Mouse (Mus musculus) lung, embryonic 14.5 days (tissue): ENCODE results near the gene Gm20388. TPM values are rescaled to one million over a fixed set of nuclear protein-coding genes. Genes with fewer than 3 reads are reported as not detected.

Experiments
- ATAC-seq: fragments of 200-750 bp; cut with Nextera tagmentation; 2 replicates; pipeline ENCODE4 v1.8.0; 2017; ENCODE audit warnings: mild to moderate bottlenecking, moderate TSS enrichment, moderate library complexity; ENCODE audit not compliant: insufficient read depth
- DNase-seq: peaks from one replicate; pipeline ENCODE4 v3.0.0-alpha.2; 2015
- H3K27ac ChIP-seq: fragments of 300-500 bp; sonication (generic); 2 replicates; pipeline ENCODE4 v1.5.1; 2014; ENCODE audit warnings: low read depth, mild to moderate bottlenecking, moderate library complexity
- H3K27me3 ChIP-seq: fragments of 300-500 bp; sonication (generic); 2 replicates; pipeline ENCODE4 v1.6.1; 2014; ENCODE audit warnings: low read length, control low read depth; ENCODE audit not compliant: insufficient read depth
- H3K36me3 ChIP-seq: fragments of 300-500 bp; sonication (generic); 2 replicates; pipeline ENCODE4 v1.6.1; 2014; ENCODE audit warnings: control low read depth; ENCODE audit not compliant: insufficient read depth
- H3K4me1 ChIP-seq: fragments of 300-500 bp; sonication (generic); 2 replicates; pipeline ENCODE4 v1.6.1; 2014; ENCODE audit warnings: antibody characterized with exemption, control low read depth; ENCODE audit not compliant: insufficient read depth
- H3K4me2 ChIP-seq: fragments of 300-500 bp; sonication (generic); 2 replicates; pipeline ENCODE4 v1.6.1; 2014; ENCODE audit warnings: mild to moderate bottlenecking
- H3K4me3 ChIP-seq: fragments of 300-500 bp; sonication (generic); 2 replicates; pipeline ENCODE4 v1.5.1; 2014; ENCODE audit warnings: low read depth, low read length
- H3K9ac ChIP-seq: fragments of 300-500 bp; sonication (generic); 2 replicates; pipeline ENCODE4 v1.6.1; 2014
- H3K9me3 ChIP-seq: fragments of 300-500 bp; sonication (generic); 2 replicates; pipeline ENCODE4 v1.6.1; 2016; ENCODE audit warnings: low read depth, low read length, control low read depth
- CTCF ChIP-seq: IDR thresholded peaks from 2 replicates; pipeline ENCODE4 v1.5.1; 2016; ENCODE audit warnings: antibody characterized with exemption, low read depth
- WGBS: fragments of 180-500 bp; shearing (Covaris S2); extraction: QIAGEN DNeasy Blood & Tissue Kit; methylation state at CpG from one replicate; pipeline ENCODE4 v1.1.7; 2014; 5-methylcytosine and 5-hydroxymethylcytosine counted together
- polyA plus RNA-seq: library from polyadenylated mRNA; unstranded; fragments of >200 nt; fragmentation: Nextera tagmentation; extraction: Ambion mirVana; gene quantifications from 2 replicates; pipeline ENCODE4 v1.2.1, GENCODE M21; 2014

Gene Gm20388
- polyA plus RNA-seq, 1 experiment from 2014 or later: not detected

DNA sequence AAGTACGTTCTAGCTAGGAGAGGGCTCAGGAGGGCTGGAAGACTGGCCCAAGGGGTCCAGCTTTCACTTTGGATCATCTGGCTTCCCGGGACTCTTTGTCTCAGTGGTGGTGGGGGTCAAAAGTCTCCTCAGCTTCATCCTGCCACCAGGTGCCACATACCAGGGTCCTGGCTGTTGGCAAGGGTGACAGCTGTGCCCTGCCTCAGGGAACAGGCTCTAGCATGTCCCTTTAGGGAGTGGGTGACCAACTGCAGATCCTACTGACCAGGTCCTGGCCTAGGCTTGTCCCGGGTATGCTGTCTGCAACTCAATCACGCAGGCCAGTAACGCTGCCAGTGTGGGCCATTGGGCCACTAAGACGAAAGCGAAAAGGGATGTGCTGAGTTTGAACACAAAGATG lies 302.0 kb downstream of the Gm20388 start:
- no peak overlapping the region for H3K4me2 ChIP-seq
- H3K4me1 ChIP-seq: peaks cover 21% of the 10 kb centered on the region

DNA sequence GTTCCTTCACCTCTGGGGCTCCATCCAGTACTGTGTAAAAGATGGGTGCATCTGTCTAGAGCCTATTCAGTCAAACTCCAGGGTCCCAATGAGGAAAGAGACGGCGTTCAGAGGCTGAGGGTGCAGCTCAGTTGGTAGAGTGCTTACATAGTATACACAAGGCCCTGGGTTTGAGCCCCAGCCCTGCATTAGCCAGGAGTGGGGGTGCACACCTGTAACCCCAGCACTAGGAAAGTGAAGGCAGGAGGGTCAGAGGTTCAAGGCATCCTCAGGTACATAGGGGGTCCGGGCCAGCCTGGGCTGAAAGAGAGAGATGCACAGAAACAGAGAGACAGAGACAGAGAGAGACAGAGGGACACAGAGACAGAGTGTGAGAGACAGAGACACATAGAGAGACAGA lies 302.6 kb downstream of the Gm20388 start:
- peaks cover 25% of the 10 kb centered on the region for H3K4me1 ChIP-seq
- DNase-seq (no peak), ATAC-seq (no peak)
- 90% methylated on average over 3 of the region's 3 CpGs for WGBS
- H3K27me3 ChIP-seq: no peaks in the 10 kb centered on the region
- no peak for TF ChIP-seq CTCF
- H3K4me3 ChIP-seq: no peak overlapping the region
- no peak overlapping the region for H3K9ac ChIP-seq
- H3K4me2 ChIP-seq: no peak overlapping the region
- no peak overlapping the region for H3K27ac ChIP-seq
- H3K9me3 ChIP-seq: no peaks in the 10 kb centered on the region
- H3K36me3 ChIP-seq: no peaks in the 10 kb centered on the region

More for the DNA sequence above, 302.0 kb downstream of the Gm20388 start:
- no peak for ATAC-seq
- no peak for DNase-seq
- H3K9me3 ChIP-seq: no peaks in the 10 kb centered on the region
- no peak overlapping the region for H3K9ac ChIP-seq
- no peak overlapping the region for H3K4me3 ChIP-seq
- no peaks in the 10 kb centered on the region for H3K27me3 ChIP-seq
- H3K36me3 ChIP-seq: no peaks in the 10 kb centered on the region
- H3K27ac ChIP-seq: no peak overlapping the region
- WGBS: 85% methylated on average over 7 of the region's 7 CpGs
- TF ChIP-seq CTCF: no peak

DNA sequence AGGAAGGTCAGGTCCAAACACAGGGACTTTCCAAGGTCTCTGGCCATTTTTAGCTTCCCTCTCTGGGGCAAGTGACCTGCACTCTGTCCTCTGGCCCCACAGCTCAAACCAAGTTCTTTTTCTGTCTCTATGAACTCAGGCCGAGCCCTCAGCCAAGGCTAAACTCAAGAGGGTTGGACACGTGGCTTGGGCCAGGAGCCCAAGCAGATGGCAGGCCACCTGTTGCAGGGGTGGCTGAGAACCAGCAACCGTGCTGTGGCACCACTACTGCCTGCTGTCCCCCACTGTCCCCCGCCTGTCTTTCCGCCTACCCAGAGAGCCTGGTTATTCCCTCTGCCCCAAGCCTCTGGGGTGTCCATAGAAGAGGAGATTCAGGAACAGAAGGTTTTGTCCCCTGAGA lies 303.3 kb downstream of the Gm20388 start:
- no peak for TF ChIP-seq CTCF
- H3K27ac ChIP-seq: no peak overlapping the region
- H3K27me3 ChIP-seq: no peaks in the 10 kb centered on the region
- H3K36me3 ChIP-seq: no peaks in the 10 kb centered on the region
- no peak overlapping the region for H3K4me2 ChIP-seq
- DNase-seq (no peak), ATAC-seq (no peak)
- H3K9me3 ChIP-seq: no peaks in the 10 kb centered on the region
- 63% methylated on average over 5 of the region's 5 CpGs for WGBS
- H3K4me1 ChIP-seq: peaks cover 25% of the 10 kb centered on the region
- no peak overlapping the region for H3K4me3 ChIP-seq
- H3K9ac ChIP-seq: no peak overlapping the region

DNA sequence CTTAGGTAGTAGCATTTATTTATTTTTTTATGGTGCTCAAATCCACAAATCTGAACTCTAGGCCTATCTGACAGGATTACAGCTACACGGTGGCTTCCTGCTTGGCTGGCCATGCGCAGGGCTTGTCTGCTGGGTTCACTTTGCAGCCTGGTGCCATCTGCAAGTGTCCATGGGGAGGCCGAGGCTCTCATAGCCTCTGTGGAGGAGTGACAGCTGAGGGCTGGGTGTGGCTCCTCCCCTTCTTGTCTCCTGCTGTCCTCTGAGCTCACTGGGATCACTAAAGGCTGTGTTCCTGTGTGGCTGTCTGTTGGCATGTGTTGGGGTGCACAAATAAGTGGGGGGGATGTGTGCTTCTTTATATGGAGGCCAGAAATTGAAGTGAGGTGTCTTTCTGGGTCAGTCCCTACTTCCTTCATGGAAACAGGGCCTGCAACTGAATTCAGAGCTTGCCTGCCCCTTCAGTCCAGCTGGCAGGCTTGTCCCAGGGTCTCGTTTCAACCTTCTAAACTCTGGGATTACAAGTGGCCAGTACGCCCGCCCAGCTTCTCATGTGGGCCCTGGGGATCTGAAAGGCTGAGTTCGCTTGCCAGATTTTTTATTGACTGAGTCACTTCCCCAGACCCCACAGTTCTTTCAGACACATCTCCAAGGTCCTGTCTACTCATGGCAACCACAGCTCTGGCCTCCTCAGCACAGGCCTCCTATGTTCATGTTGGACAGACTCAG lies 304.9 kb downstream of the Gm20388 start:
- ATAC-seq: no peak
- peaks cover 25% of the 10 kb centered on the region for H3K4me1 ChIP-seq

DNA sequence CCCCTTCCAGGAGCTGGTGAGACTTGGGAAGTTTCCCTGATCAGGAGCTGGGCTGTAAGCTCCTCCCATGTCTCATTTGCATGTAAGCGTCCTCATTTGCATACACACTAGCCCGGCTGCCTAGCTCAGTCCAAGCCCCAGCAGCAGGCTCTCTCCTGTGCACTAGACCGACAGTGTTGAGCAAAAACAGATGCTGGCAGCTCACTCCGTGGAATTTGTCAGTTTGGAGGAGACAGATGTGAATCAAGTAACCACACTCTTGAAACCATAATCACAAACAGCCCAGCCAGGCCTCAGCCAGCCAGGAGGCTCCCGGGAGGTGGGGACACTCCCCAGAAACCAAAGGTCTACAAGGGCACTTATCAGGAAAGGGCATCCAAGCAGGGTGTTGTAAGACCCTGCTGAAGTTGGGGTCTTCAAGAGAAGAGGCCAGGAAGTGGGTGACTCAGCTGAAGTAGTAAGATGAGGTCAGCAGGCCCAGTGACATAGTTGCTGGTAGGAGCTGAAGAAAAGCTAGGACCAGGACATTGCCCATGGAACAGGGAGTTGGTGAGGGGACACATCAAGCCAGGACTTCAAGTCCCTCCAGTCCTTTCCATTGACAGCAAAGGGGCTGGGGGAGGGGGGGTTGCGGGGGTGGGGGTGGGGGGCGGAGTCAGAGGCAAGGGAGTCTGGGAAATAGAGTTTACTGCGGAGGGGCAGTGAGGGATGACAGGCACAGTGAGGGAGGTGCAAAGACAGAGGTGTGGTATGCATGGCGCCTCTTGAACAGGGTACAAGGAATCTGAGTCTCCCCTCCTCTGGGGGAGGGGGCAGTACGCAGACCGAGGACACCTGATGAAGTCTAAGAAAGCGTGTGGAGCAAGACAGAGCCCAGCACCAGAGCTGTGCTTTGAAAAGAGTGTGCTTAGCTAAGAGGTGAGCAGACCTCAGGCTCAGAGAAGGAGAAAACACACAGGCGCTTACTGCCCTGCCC lies 306.5 kb downstream of the Gm20388 start:
- H3K9me3 ChIP-seq: no peaks in the 10 kb centered on the region
- peak overlapping the region; percentile 82 for H3K27ac ChIP-seq
- DNase-seq (peak; percentile 87), ATAC-seq (peak; percentile 88)
- 16% methylated on average over 13 of the region's 13 CpGs for WGBS
- H3K36me3 ChIP-seq: no peaks in the 10 kb centered on the region
- peaks cover 20% of the 10 kb centered on the region; the same call in 1 of the 2 replicates for H3K4me1 ChIP-seq
- H3K9ac ChIP-seq: no peak overlapping the region
- no peaks in the 10 kb centered on the region for H3K27me3 ChIP-seq
- H3K4me3 ChIP-seq: no peak overlapping the region
- H3K4me2 ChIP-seq: 0 out of 2 replicates have a peak overlapping the region, but pooled peaks have one; percentile 1
- TF ChIP-seq CTCF: no peak

More for the DNA sequence above, 304.9 kb downstream of the Gm20388 start:
- no peak overlapping the region for H3K4me2 ChIP-seq
- TF ChIP-seq CTCF: no peak
- no peak overlapping the region for H3K4me3 ChIP-seq
- peak overlapping the region; percentile 26; the same call in 1 of the 2 replicates for H3K27ac ChIP-seq
- no peaks in the 10 kb centered on the region for H3K9me3 ChIP-seq
- 28% methylated on average over 7 of the region's 7 CpGs for WGBS
- H3K36me3 ChIP-seq: no peaks in the 10 kb centered on the region
- H3K9ac ChIP-seq: no peak overlapping the region
- no peak for DNase-seq
- no peaks in the 10 kb centered on the region for H3K27me3 ChIP-seq

DNA sequence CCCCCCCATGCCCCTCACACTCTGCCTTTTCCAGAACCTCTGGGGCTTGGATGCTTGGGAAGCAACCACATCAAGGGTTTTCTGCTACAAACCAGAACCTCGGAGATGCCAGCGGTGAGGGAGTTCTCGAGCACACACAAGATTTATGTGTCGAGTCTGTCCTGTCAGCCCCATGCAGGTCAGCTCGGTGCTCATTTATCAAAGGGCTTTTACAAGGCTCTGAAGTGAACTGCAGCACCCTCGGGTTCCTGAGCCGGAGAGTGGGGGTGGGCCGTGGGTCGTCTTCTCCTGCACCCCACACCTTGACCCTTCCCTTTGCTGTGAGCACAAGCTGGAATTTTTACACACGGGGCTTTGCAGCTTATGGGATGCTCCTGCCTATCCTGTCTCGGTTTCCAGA lies 311.9 kb downstream of the Gm20388 start:
- TF ChIP-seq CTCF: no peak
- Histone ChIP-seq H3K27ac (no peak overlapping the region), H3K9ac (no peak overlapping the region), H3K4me1 (peaks cover 12% of the 10 kb centered on the region; the same call in 1 of the 2 replicates), H3K27me3 (no peaks in the 10 kb centered on the region), H3K4me3 (no peak overlapping the region), H3K36me3 (no peaks in the 10 kb centered on the region), H3K9me3 (no peaks in the 10 kb centered on the region), H3K4me2 (no peak overlapping the region)
- ATAC-seq (no peak), DNase-seq (no peak)
- WGBS: 28% methylated on average over 11 of the region's 11 CpGs
